Mouse (Mus musculus) kidney, adult 2 months (tissue): ENCODE measurements at regions not wholly inside any gene's neighbourhood (a gene's known extent, or its start where the extent isn't known, plus 50 kb on each side); places are given as distances from the start of the nearest gene placed in this dataset.

Experiments used
- CTCF ChIP-seq: fragments of 200-500 bp; conservative IDR thresholded peaks from 2 replicates; pipeline ENCODE4 v1.5.1; 2011; ENCODE audit warnings: low read depth, mild to moderate bottlenecking, control low read depth, low read length, moderate library complexity, mixed read lengths; ENCODE audit not compliant: insufficient read depth, insufficient read length
- POLR2A ChIP-seq: fragments of 200-500 bp; IDR thresholded peaks from one replicate; pipeline ENCODE4 v1.6.1; 2011; ENCODE audit warnings: low read depth, low read length, control low read depth

- TF ChIP-seq CTCF (no peak), POLR2A (no peak)
Measured at GRCm38 (mm10) chr3:78236920-78237319, 1049.4 kb downstream of the Rapgef2 start.
